In genomic region chr11:98961051-98961592, GRCm38 (mm10) we compare ENCODE assay signal across 8 mouse cellular contexts. TPM values are rescaled to one million over a fixed set of nuclear protein-coding genes. Genes with fewer than 3 reads are reported as not detected.
A peak's percentile ranks its signal among the peaks of the same experiment; 100 is the strongest.
DNase-seq lines count a peak whose midpoint lies in the region; ATAC-seq and TF ChIP-seq lines count a peak whose summit lies in the region.

No protein-coding gene starts in this region.

- no peak for TF ChIP-seq POLR2A in spleen, adult 2 months (IDR thresholded peaks at IDR 0.05; ENCODE audit: low read depth, low read length)

- no peaks in the 10 kb centered on the region for H3K27me3 ChIP-seq in spleen, adult 2 months (ENCODE audit: control insufficient read depth, insufficient read depth, low read length)
- no peaks in the 10 kb centered on the region for H3K27me3 ChIP-seq in embryonic facial prominence, embryonic 15.5 days
- H3K27me3 ChIP-seq in hindbrain, postnatal 0 days (ENCODE audit: insufficient read depth, low read length) = no peaks in the 10 kb centered on the region
- H3K27me3 ChIP-seq in lung, embryonic 14.5 days (ENCODE audit: insufficient read depth, low read length) = no peaks in the 10 kb centered on the region
- H3K27me3 ChIP-seq in stomach, postnatal 0 days (ENCODE audit: control insufficient read depth, insufficient read depth, low read length) = no peaks in the 10 kb centered on the region

- H3K4me3 ChIP-seq in spleen, adult 2 months (ENCODE audit: extremely low read depth, insufficient read depth, insufficient read length) = peak overlapping the region; percentile 62
- H3K4me3 ChIP-seq in embryonic facial prominence, embryonic 15.5 days (replicated peaks) = peak overlapping the region; percentile 63
- H3K4me3 ChIP-seq in hindbrain, postnatal 0 days (ENCODE audit: low read length) = peak overlapping the region; percentile 57
- H3K4me3 ChIP-seq in lung, embryonic 14.5 days (ENCODE audit: low read depth, low read length) = peak overlapping the region; percentile 71
- H3K4me3 ChIP-seq in stomach, postnatal 0 days (ENCODE audit: low read depth, low read length) = peak overlapping the region; percentile 70

- H3K4me1 ChIP-seq in spleen, adult 2 months (ENCODE audit: control insufficient read depth, insufficient read depth, insufficient read length) = peaks cover 44% of the 10 kb centered on the region
- H3K4me1 ChIP-seq in embryonic facial prominence, embryonic 15.5 days = peaks cover 75% of the 10 kb centered on the region
- H3K4me1 ChIP-seq in hindbrain, postnatal 0 days (ENCODE audit: insufficient read depth, low read length) = peaks cover 42% of the 10 kb centered on the region
- H3K4me1 ChIP-seq in lung, embryonic 14.5 days (ENCODE audit: insufficient read depth) = peaks cover 36% of the 10 kb centered on the region
- peaks cover 19% of the 10 kb centered on the region for H3K4me1 ChIP-seq in stomach, postnatal 0 days (replicated peaks; ENCODE audit: control insufficient read depth, insufficient read depth)

- no peak for TF ChIP-seq CTCF in spleen, adult 2 months (IDR thresholded peaks at IDR 0.05; ENCODE audit: extremely low read depth, insufficient read depth, insufficient read length, insufficient replicate concordance)
- no peak for TF ChIP-seq CTCF in hindbrain, postnatal 0 days (IDR thresholded peaks at IDR 0.05; ENCODE audit: low read depth)
- TF ChIP-seq CTCF in lung, embryonic 14.5 days (IDR thresholded peaks at IDR 0.05; ENCODE audit: low read depth) = no peak
- TF ChIP-seq CTCF in stomach, postnatal 0 days (IDR thresholded peaks at IDR 0.05; ENCODE audit: low read depth) = no peak

- H3K4me2 ChIP-seq in embryonic facial prominence, embryonic 15.5 days (replicated peaks) = peak overlapping the region; percentile 95
- H3K4me2 ChIP-seq in hindbrain, postnatal 0 days (ENCODE audit: low read depth, low read length) = peak overlapping the region; percentile 98
- H3K4me2 ChIP-seq in lung, embryonic 14.5 days = peak overlapping the region; percentile 100
- peak overlapping the region; percentile 99 for H3K4me2 ChIP-seq in stomach, postnatal 0 days (replicated peaks; ENCODE audit: low read depth)

- WGBS in spleen, adult 2 months = 28% methylated on average over 18 of the region's 18 CpGs
- 13% methylated on average over 18 of the region's 18 CpGs for WGBS in embryonic facial prominence, embryonic 15.5 days
- 12% methylated on average over 18 of the region's 18 CpGs for WGBS in hindbrain, postnatal 0 days
- 4% methylated on average over 18 of the region's 18 CpGs for WGBS in lung, embryonic 14.5 days
- WGBS in stomach, postnatal 0 days = 5% methylated on average over 18 of the region's 18 CpGs

- no peak for ATAC-seq in embryonic facial prominence, embryonic 15.5 days (ENCODE audit: insufficient number of reproducible peaks, low FRiP score, low TSS enrichment, low read depth)
- ATAC-seq in hindbrain, postnatal 0 days = no peak
- ATAC-seq in lung, embryonic 14.5 days (ENCODE audit: insufficient read depth) = no peak
- no peak for ATAC-seq in stomach, postnatal 0 days (ENCODE audit: low FRiP score, low TSS enrichment)

- peak overlapping the region; percentile 37 for H3K9ac ChIP-seq in embryonic facial prominence, embryonic 15.5 days
- H3K9ac ChIP-seq in hindbrain, postnatal 0 days (replicated peaks; ENCODE audit: low read length) = peak overlapping the region; percentile 63
- peak overlapping the region; percentile 72 for H3K9ac ChIP-seq in lung, embryonic 14.5 days
- H3K9ac ChIP-seq in stomach, postnatal 0 days (ENCODE audit: low read length) = peak overlapping the region; percentile 82

- no peaks in the 10 kb centered on the region for H3K9me3 ChIP-seq in embryonic facial prominence, embryonic 15.5 days (replicated peaks)
- H3K9me3 ChIP-seq in hindbrain, postnatal 0 days (ENCODE audit: low read length) = no peaks in the 10 kb centered on the region
- no peaks in the 10 kb centered on the region for H3K9me3 ChIP-seq in lung, embryonic 14.5 days (ENCODE audit: low read depth, low read length)
- H3K9me3 ChIP-seq in stomach, postnatal 0 days (ENCODE audit: control insufficient read depth, low read length) = no peaks in the 10 kb centered on the region

- DNase-seq in spleen, adult 2 months (ENCODE audit: low read depth in 1 of 2, low spot score in 2 of 2) = no peak
- no peak for DNase-seq in spleen, postnatal 36 days (ENCODE audit: low spot score in 2 of 2)
- DNase-seq in hindbrain, postnatal 0 days (ENCODE audit: low spot score) = peak; percentile 3
- no peak for DNase-seq in lung, embryonic 14.5 days
- peak; percentile 50 for DNase-seq in stomach, postnatal 0 days (ENCODE audit: low spot score)
- no peak for DNase-seq in layer of hippocampus, postnatal 25 days (ENCODE audit: extremely low spot score in 1 of 2, low spot score in 1 of 2)
- no peak for DNase-seq in ovary, postnatal 14 days (ENCODE audit: low spot score)

- TF ChIP-seq EP300 in stomach, postnatal 0 days (optimal IDR thresholded peaks at IDR 0.05) = no peak

- peak overlapping the region; percentile 62 for H3K27ac ChIP-seq in spleen, adult 2 months (ENCODE audit: insufficient read depth, low read length)
- peak overlapping the region; percentile 86 for H3K27ac ChIP-seq in embryonic facial prominence, embryonic 15.5 days (replicated peaks)
- no peak overlapping the region for H3K27ac ChIP-seq in hindbrain, postnatal 0 days
- peak overlapping the region; percentile 82; the same call in 1 of the 2 replicates for H3K27ac ChIP-seq in lung, embryonic 14.5 days (ENCODE audit: low read depth)
- peak overlapping the region; percentile 92 for H3K27ac ChIP-seq in stomach, postnatal 0 days (replicated peaks)

- no peaks in the 10 kb centered on the region; the same call in 1 of the 2 replicates for H3K36me3 ChIP-seq in spleen, adult 2 months (ENCODE audit: control insufficient read depth, insufficient read depth, low read length)
- H3K36me3 ChIP-seq in embryonic facial prominence, embryonic 15.5 days = peaks cover 18% of the 10 kb centered on the region
- no peaks in the 10 kb centered on the region for H3K36me3 ChIP-seq in hindbrain, postnatal 0 days (ENCODE audit: insufficient read depth, low read length)
- peaks cover 14% of the 10 kb centered on the region for H3K36me3 ChIP-seq in lung, embryonic 14.5 days (ENCODE audit: insufficient read depth)
- no peaks in the 10 kb centered on the region for H3K36me3 ChIP-seq in stomach, postnatal 0 days (ENCODE audit: control insufficient read depth, insufficient read depth, low read length)

RNA-seq across cellular contexts. Expression of gene Gjd3, which starts 21.7 kb away (rescaled TPM):
- 0.56 and 0.67 TPM in 2 replicates for polyA plus RNA-seq in spleen, adult 2 months (2012; rRNA removed)
- polyA plus RNA-seq in embryonic facial prominence, embryonic 15.5 days (2015; fragmentation: Nextera tagmentation; extraction: Ambion mirVana) = 0.96 and 1.1 TPM in 2 replicates
- 0.75 and 5.0 TPM in 2 replicates for total RNA-seq in hindbrain, postnatal 0 days (2014; rRNA removed)
- 4.8 and 5.9 TPM in 2 replicates for polyA plus RNA-seq in hindbrain, postnatal 0 days (2015; fragmentation: Nextera tagmentation; extraction: Ambion mirVana)
- 0.31 TPM in 1 of 2 replicates, not detected in the other for polyA plus RNA-seq in lung, embryonic 14.5 days (2014; fragmentation: Nextera tagmentation; extraction: Ambion mirVana)
- 1.9 and 2.1 TPM in 2 replicates for polyA plus RNA-seq in stomach, postnatal 0 days (2015; fragmentation: Nextera tagmentation; extraction: Ambion mirVana)
- total RNA-seq in layer of hippocampus, postnatal 25 days (2021) = 1 to 10 TPM; 1.5 to 2.3 TPM

RNA-seq across cellular contexts. Expression of gene Rara, which starts 33.5 kb away (rescaled TPM):
- polyA plus RNA-seq in spleen, adult 2 months (2012; rRNA removed) = 37.0 and 48.8 TPM in 2 replicates
- 50.0 and 53.5 TPM in 2 replicates for polyA plus RNA-seq in embryonic facial prominence, embryonic 15.5 days (2015; fragmentation: Nextera tagmentation; extraction: Ambion mirVana)
- total RNA-seq in hindbrain, postnatal 0 days (2014; rRNA removed) = 16.9 and 19.2 TPM in 2 replicates
- polyA plus RNA-seq in hindbrain, postnatal 0 days (2015; fragmentation: Nextera tagmentation; extraction: Ambion mirVana) = 8.1 and 9.5 TPM in 2 replicates
- polyA plus RNA-seq in lung, embryonic 14.5 days (2014; fragmentation: Nextera tagmentation; extraction: Ambion mirVana) = 43.2 and 45.3 TPM in 2 replicates
- polyA plus RNA-seq in stomach, postnatal 0 days (2015; fragmentation: Nextera tagmentation; extraction: Ambion mirVana) = 20.1 and 25.9 TPM in 2 replicates
- 10 to 100 TPM; 17.0 to 17.7 TPM for total RNA-seq in layer of hippocampus, postnatal 25 days (2021)

RNA-seq across cellular contexts. Expression of gene Cdc6, which starts 53.5 kb away (rescaled TPM):
- polyA plus RNA-seq in spleen, adult 2 months (2012; rRNA removed) = 1.6 and 2.0 TPM in 2 replicates
- 22.6 and 22.7 TPM in 2 replicates for polyA plus RNA-seq in embryonic facial prominence, embryonic 15.5 days (2015; fragmentation: Nextera tagmentation; extraction: Ambion mirVana)
- total RNA-seq in hindbrain, postnatal 0 days (2014; rRNA removed) = 2.5 and 4.6 TPM in 2 replicates
- 3.0 and 3.4 TPM in 2 replicates for polyA plus RNA-seq in hindbrain, postnatal 0 days (2015; fragmentation: Nextera tagmentation; extraction: Ambion mirVana)
- polyA plus RNA-seq in lung, embryonic 14.5 days (2014; fragmentation: Nextera tagmentation; extraction: Ambion mirVana) = 47.0 and 48.1 TPM in 2 replicates
- 6.6 and 7.0 TPM in 2 replicates for polyA plus RNA-seq in stomach, postnatal 0 days (2015; fragmentation: Nextera tagmentation; extraction: Ambion mirVana)
- under 1 TPM; 0.54 to 0.94 TPM for total RNA-seq in layer of hippocampus, postnatal 25 days (2021)

Comparison
In these comparisons a context has a peak if more than half of its experiments do, and no peak if none do; other contexts are left out.
1. DNase-seq: peak in hindbrain, postnatal 0 days (single experiment) and stomach, postnatal 0 days (single experiment); none in spleen, adult 2 months (0 of 2), spleen, postnatal 36 days (0 of 2), lung, embryonic 14.5 days (single experiment), layer of hippocampus, postnatal 25 days (0 of 2) and ovary, postnatal 14 days (single experiment).
2. Peak in every context shown above with its lines, with median percentiles within 50 percentile points of each other: H3K4me3 ChIP-seq, H3K4me2 ChIP-seq and H3K9ac ChIP-seq.